Mouse (Mus musculus): ENCODE results near the gene Camk2d. TPM values are rescaled to one million over a fixed set of nuclear protein-coding genes. Genes with fewer than 3 reads are reported as not detected.
A peak's percentile ranks its signal among the peaks of the same experiment; 100 is the strongest.

The Camk2d gene
- 10 to 100 TPM; 35.5 to 36.4 TPM for total RNA-seq (2021)
- long read RNA-seq, experiment 1, full-length matches to known transcripts = 12 of 25 reads
- long read RNA-seq, experiment 1, partial matches to known transcripts = 4 of 25 reads
- long read RNA-seq, experiment 1, other reads (novel, unspliced or antisense) = 9 of 25 reads
- long read RNA-seq, experiment 2, full-length matches to known transcripts = 25 of 35 reads
- long read RNA-seq, experiment 2, partial matches to known transcripts = 1 of 35 reads
- long read RNA-seq, experiment 2, other reads (novel, unspliced or antisense) = 9 of 35 reads

DNA sequence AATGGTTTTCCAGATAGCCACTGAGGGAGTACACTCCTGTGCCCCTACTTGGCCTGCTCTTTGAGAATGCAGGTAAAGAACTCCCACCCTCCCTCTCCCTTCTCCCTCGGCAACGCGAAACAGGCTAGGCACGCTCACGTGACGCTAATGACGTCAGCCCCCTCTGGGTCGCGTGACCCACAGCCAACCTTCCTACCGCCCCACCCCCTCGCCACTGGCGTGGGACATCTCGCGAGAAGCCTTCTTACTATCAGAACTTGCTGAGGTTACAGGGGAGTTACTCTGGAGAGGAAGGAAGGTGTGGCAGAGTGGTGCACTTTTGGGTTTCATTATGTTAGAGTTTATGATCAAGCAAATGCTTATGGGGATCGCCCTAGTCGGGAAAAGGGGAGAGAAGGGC, at the start of gene Camk2d:
Gene Camk2d, plus strand, starts transcription at position 217 of the 400 bp plus-strand sequence.
- TF ChIP-seq CTCF (conservative IDR thresholded peaks at IDR 0.05) = no peak
- H3K27ac ChIP-seq = peak within 1 kb of the TSS; percentile 95
- H3K4me3 ChIP-seq = peak within 1 kb of the TSS; percentile 76
- DNase-seq (ENCODE audit: low spot score in 2 of 2) = peak; percentile 92 to 93

GRCm38 (mm10) chr3:126547941-126548340, 48.2 kb upstream of the Camk2d start:
- no peak for DNase-seq (ENCODE audit: low spot score in 2 of 2)
- no peak for TF ChIP-seq CTCF (conservative IDR thresholded peaks at IDR 0.05)
- Histone ChIP-seq H3K4me3 (no peak overlapping the region), H3K27ac (no peak overlapping the region)

GRCm38 (mm10) chr3:126563646-126564045, 32.5 kb upstream of the Camk2d start:
- no peak for DNase-seq (ENCODE audit: low spot score in 2 of 2)
- Histone ChIP-seq H3K27ac (no peak overlapping the region), H3K4me3 (no peak overlapping the region)
- TF ChIP-seq CTCF (conservative IDR thresholded peaks at IDR 0.05) = no peak

DNA sequence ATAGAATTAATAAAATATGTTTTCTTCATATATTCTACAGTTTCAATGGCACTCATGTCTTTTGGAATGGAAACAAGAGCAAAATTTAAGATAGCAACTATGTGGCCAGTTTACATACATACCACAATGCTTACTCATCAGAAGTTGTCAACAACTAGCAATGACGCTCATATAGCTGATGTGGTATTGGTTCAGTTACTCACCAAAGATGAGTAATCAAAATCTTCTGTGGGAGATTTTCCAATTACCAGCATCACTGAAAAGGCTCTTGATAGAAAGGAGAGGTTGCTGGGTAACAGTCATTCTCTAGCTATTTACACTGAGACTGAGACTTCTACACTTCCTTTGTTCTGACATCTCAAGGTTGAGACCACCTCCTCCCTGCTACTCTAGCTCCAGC, 25.5 kb upstream of the Camk2d start:
- TF ChIP-seq CTCF (conservative IDR thresholded peaks at IDR 0.05) = no peak
- no peak overlapping the region for H3K27ac ChIP-seq
- no peak for DNase-seq (ENCODE audit: low spot score in 2 of 2)
- H3K4me3 ChIP-seq = no peak overlapping the region

- TF ChIP-seq CTCF (conservative IDR thresholded peaks at IDR 0.05) = no peak
- Histone ChIP-seq H3K4me3 (no peak overlapping the region), H3K27ac (no peak overlapping the region)
- no peak for DNase-seq (ENCODE audit: low spot score in 2 of 2)
Observed at GRCm38 (mm10) chr3:126572915-126573314, 23.2 kb upstream of the Camk2d start.

GRCm38 (mm10) chr3:126575927-126576326, 20.2 kb upstream of the Camk2d start:
- H3K4me3 ChIP-seq = no peak overlapping the region
- no peak overlapping the region for H3K27ac ChIP-seq
- no peak for DNase-seq (ENCODE audit: low spot score in 2 of 2)
- peak; percentile 67 for TF ChIP-seq CTCF (conservative IDR thresholded peaks at IDR 0.05)

GRCm38 (mm10) chr3:126586134-126586533, 10.0 kb upstream of the Camk2d start:
- no peak for DNase-seq (ENCODE audit: low spot score in 2 of 2)
- TF ChIP-seq CTCF (conservative IDR thresholded peaks at IDR 0.05) = no peak
- Histone ChIP-seq H3K4me3 (no peak overlapping the region), H3K27ac (no peak overlapping the region)

GRCm38 (mm10) chr3:126587477-126587876, 8.6 kb upstream of the Camk2d start:
- no peak overlapping the region for H3K4me3 ChIP-seq
- H3K27ac ChIP-seq = no peak overlapping the region
- no peak for DNase-seq (ENCODE audit: low spot score in 2 of 2)
- TF ChIP-seq CTCF (conservative IDR thresholded peaks at IDR 0.05) = no peak

DNA sequence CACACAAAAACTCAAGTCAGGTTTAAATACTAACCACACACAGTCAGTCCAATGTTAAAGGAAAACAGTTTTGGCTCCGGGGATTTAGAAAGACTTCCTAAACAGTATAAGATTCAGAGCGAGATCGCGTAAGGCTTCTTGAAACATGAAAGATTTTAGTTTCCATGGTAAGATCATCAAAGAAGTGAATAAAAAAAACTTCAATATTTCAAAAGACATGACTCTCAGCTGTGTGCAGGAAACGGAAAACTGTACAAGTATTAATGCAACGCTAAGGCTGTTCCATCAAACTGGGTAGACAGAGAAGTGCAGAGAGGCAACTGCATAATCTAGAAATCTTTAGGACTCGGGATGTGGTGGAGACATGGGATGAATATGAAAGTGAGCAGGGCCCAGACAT, 6.5 kb upstream of the Camk2d start:
- H3K27ac ChIP-seq = no peak overlapping the region
- no peak overlapping the region for H3K4me3 ChIP-seq
- no peak for DNase-seq (ENCODE audit: low spot score in 2 of 2)
- no peak for TF ChIP-seq CTCF (conservative IDR thresholded peaks at IDR 0.05)

DNA sequence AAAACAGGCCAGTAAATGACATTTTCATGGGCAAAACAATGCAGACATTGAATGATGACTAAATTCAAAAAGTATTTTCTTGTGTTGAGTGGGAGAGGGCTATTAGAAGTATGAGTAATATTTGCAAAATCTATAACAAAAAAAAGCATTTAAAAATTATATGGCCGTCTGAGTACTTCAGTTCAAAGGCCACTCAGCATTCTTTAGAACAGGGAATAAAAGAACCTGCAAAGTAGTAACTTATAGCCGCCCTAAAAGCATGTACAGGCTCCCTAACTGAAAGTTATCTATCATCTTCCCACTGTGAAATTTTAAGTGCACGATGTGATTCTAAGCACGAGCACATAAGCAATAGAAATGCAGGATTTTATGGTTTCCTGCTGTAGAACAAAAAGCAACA, 646 bp upstream of the Camk2d start:
- H3K4me3 ChIP-seq = no peak overlapping the region
- H3K27ac ChIP-seq = peak overlapping the region; percentile 95
- no peak for TF ChIP-seq CTCF (conservative IDR thresholded peaks at IDR 0.05)
- DNase-seq (ENCODE audit: low spot score in 2 of 2) = no peak

GRCm38 (mm10) chr3:126596491-126597160, 524 bp downstream of the Camk2d start:
- peak; percentile 63 to 74 for DNase-seq (ENCODE audit: low spot score in 2 of 2)
- Histone ChIP-seq H3K4me3 (peak overlapping the region; percentile 76), H3K27ac (peak overlapping the region; percentile 95)
- peak; percentile 71 for TF ChIP-seq CTCF (conservative IDR thresholded peaks at IDR 0.05)

GRCm38 (mm10) chr3:126597161-126597595, 1.1 kb downstream of the Camk2d start:
- TF ChIP-seq CTCF (conservative IDR thresholded peaks at IDR 0.05) = no peak
- Histone ChIP-seq H3K27ac (peak overlapping the region; percentile 95), H3K4me3 (peak overlapping the region; percentile 76)
- peak in 1 of 2 experiments; percentile 26 for DNase-seq (ENCODE audit: low spot score in 2 of 2)

- peak overlapping the region; percentile 95 for H3K27ac ChIP-seq
- DNase-seq (ENCODE audit: low spot score in 2 of 2) = no peak
- TF ChIP-seq CTCF (conservative IDR thresholded peaks at IDR 0.05) = no peak
Observed at GRCm38 (mm10) chr3:126597596-126598328, 1.7 kb downstream of the Camk2d start.

More at GRCm38 (mm10) chr3:126597596-126598328, 1.7 kb downstream of the Camk2d start:
- H3K4me3 ChIP-seq = peak overlapping the region; percentile 76

Data from layer of hippocampus, adult 2 months (tissue).